Mouse (Mus musculus): ENCODE data around the gene Tnfaip6. TPM values are rescaled to one million over a fixed set of nuclear protein-coding genes. Genes with fewer than 3 reads are reported as not detected.

Tnfaip6 gene
- polyA plus RNA-seq, 1 experiment from 2014 or later: 17.0 TPM

DNA sequence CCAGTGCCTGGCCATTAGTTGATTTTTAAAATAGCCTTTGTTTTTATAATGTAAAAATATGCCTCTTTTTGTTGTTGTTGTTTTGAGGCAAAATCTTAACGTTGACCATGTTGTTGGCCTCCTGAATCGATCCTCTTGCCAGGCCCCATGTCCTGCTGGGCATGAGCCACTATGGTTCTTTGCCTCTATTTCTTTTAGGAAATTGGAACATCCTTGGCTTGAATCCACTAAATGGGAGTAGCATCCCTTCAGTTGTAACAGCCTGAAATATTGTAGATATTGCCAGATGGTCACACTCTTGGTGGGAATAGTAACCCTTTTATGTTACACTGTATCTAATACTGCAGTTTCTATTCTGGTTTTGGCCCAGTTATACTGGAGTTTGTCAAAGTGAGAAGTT is 46.8 kb downstream of the Tnfaip6 start:
- Histone ChIP-seq H3K9me3 (ENCODE audit: control insufficient read depth, low read length) (no peaks in the 10 kb centered on the region), H3K36me3 (ENCODE audit: control insufficient read depth, insufficient read depth, low read length) (peaks cover 12% of the 10 kb centered on the region), H3K27me3 (ENCODE audit: control insufficient read depth, insufficient read depth, low read length) (no peaks in the 10 kb centered on the region), H3K4me1 (ENCODE audit: control insufficient read depth, insufficient read depth, low read length) (no peaks in the 10 kb centered on the region), H3K27ac (ENCODE audit: low read depth, low read length) (no peak overlapping the region), H3K4me3 (ENCODE audit: low read depth, low read length) (no peak overlapping the region), H3K4me2 (no peak overlapping the region), H3K9ac (ENCODE audit: low read length) (no peak overlapping the region)
- 90% methylated on average over 2 of the region's 2 CpGs for WGBS
- DNase-seq (ENCODE audit: low spot score, missing footprints): no peak
- ATAC-seq (ENCODE audit: low FRiP score): no peak

Other genes starting within 250 kb of the Tnfaip6 start
- 5.7 and 6.4 TPM in 2 replicates for gene Rbm43, start 102.8 kb upstream of the Tnfaip6 start, polyA plus RNA-seq (2014; fragmentation: Nextera tagmentation; extraction: Ambion mirVana)
- 5.4 and 6.6 TPM in 2 replicates for gene Nmi, start 64.5 kb upstream of the Tnfaip6 start, polyA plus RNA-seq (2014; fragmentation: Nextera tagmentation; extraction: Ambion mirVana)
- 51.2 and 51.4 TPM in 2 replicates for gene Rif1, start 34.8 kb downstream of the Tnfaip6 start, polyA plus RNA-seq (2014; fragmentation: Nextera tagmentation; extraction: Ambion mirVana)